In genomic region chr19:5530138-5530524, GRCm38 (mm10) we compare ENCODE assay signal across 12 mouse cellular contexts. TPM values are rescaled to one million over a fixed set of nuclear protein-coding genes. Genes with fewer than 3 reads are reported as not detected.
DNase-seq lines count a peak whose midpoint lies in the region; ATAC-seq and TF ChIP-seq lines count a peak whose summit lies in the region.
"Had no signal": no experiment of that assay in that cellular context is flagged by ENCODE, and none has a peak within 500 bp of the region (broad histone marks: within the 10 kb centered on the region; RNA-seq: fewer than 3 reads in every experiment).

No protein-coding gene starts in this region.

- peaks cover 14% of the 10 kb centered on the region for H3K4me1 ChIP-seq in forebrain, embryonic 13.5 days
- peaks cover 11% of the 10 kb centered on the region for H3K4me1 ChIP-seq in forebrain, embryonic 16.5 days (replicated peaks; ENCODE audit: control insufficient read depth, insufficient read depth, low read length)
- H3K4me1 ChIP-seq in kidney, embryonic 16.5 days (ENCODE audit: insufficient read depth, low read length): peaks cover 18% of the 10 kb centered on the region
- peaks cover 5% of the 10 kb centered on the region for H3K4me1 ChIP-seq in midbrain, embryonic 14.5 days (ENCODE audit: control insufficient read depth, insufficient read depth, low read length)

- no peaks in the 10 kb centered on the region for H3K9me3 ChIP-seq in forebrain, embryonic 13.5 days (replicated peaks)
- no peaks in the 10 kb centered on the region for H3K9me3 ChIP-seq in forebrain, embryonic 16.5 days (ENCODE audit: control insufficient read depth, low read length)
- no peaks in the 10 kb centered on the region for H3K9me3 ChIP-seq in kidney, embryonic 16.5 days (ENCODE audit: low read length)
- no peaks in the 10 kb centered on the region for H3K9me3 ChIP-seq in midbrain, embryonic 14.5 days (ENCODE audit: control insufficient read depth, low read length)
- H3K9me3 ChIP-seq: heart, embryonic 12.5 days; neural tube, embryonic 13.5 days had no signal

- H3K27me3 ChIP-seq in forebrain, embryonic 13.5 days: peaks cover 10% of the 10 kb centered on the region; the same call in 1 of the 2 replicates
- no peaks in the 10 kb centered on the region for H3K27me3 ChIP-seq in forebrain, embryonic 16.5 days (replicated peaks; ENCODE audit: control insufficient read depth, insufficient read depth, low read length)
- H3K27me3 ChIP-seq in kidney, embryonic 16.5 days (ENCODE audit: insufficient read depth, low read length): no peaks in the 10 kb centered on the region
- no peaks in the 10 kb centered on the region for H3K27me3 ChIP-seq in midbrain, embryonic 14.5 days (ENCODE audit: control insufficient read depth, insufficient read depth, low read length)

- peak overlapping the region; percentile 43; the same call in 1 of the 2 replicates for H3K4me2 ChIP-seq in forebrain, embryonic 13.5 days
- H3K4me2 ChIP-seq in forebrain, embryonic 16.5 days (ENCODE audit: low read length): no peak overlapping the region
- peak overlapping the region; percentile 52 for H3K4me2 ChIP-seq in kidney, embryonic 16.5 days (replicated peaks; ENCODE audit: low read depth, low read length)
- peak overlapping the region; percentile 15; the same call in 1 of the 2 replicates for H3K4me2 ChIP-seq in midbrain, embryonic 14.5 days (ENCODE audit: low read length)

- H3K4me3 ChIP-seq in forebrain, embryonic 13.5 days: no peak overlapping the region
- no peak overlapping the region for H3K4me3 ChIP-seq in forebrain, embryonic 16.5 days (replicated peaks; ENCODE audit: low read length)
- no peak overlapping the region for H3K4me3 ChIP-seq in kidney, embryonic 16.5 days (ENCODE audit: low read length)
- H3K4me3 ChIP-seq in midbrain, embryonic 14.5 days (replicated peaks; ENCODE audit: low read depth, low read length): no peak overlapping the region
- H3K4me3 ChIP-seq: neural tube, embryonic 13.5 days had no signal

- no peak overlapping the region; the same call in 1 of the 2 replicates for H3K9ac ChIP-seq in forebrain, embryonic 13.5 days
- no peak overlapping the region for H3K9ac ChIP-seq in forebrain, embryonic 16.5 days (replicated peaks; ENCODE audit: low read depth, low read length)
- no peak overlapping the region; the same call in 1 of the 2 replicates for H3K9ac ChIP-seq in kidney, embryonic 16.5 days (replicated peaks; ENCODE audit: low read length)
- H3K9ac ChIP-seq in midbrain, embryonic 14.5 days (replicated peaks; ENCODE audit: low read length): no peak overlapping the region
- H3K9ac ChIP-seq: neural tube, embryonic 13.5 days had no signal

- 8% methylated on average over 7 of the region's 7 CpGs for WGBS in forebrain, embryonic 13.5 days
- WGBS in forebrain, embryonic 16.5 days: 11% methylated on average over 7 of the region's 7 CpGs
- 54% methylated on average over 7 of the region's 7 CpGs for WGBS in kidney, embryonic 16.5 days
- 9% methylated on average over 7 of the region's 7 CpGs for WGBS in midbrain, embryonic 14.5 days

- ATAC-seq in forebrain, embryonic 13.5 days: no peak
- no peak for ATAC-seq in forebrain, embryonic 16.5 days
- 0 out of 2 replicates have a peak, but pooled peaks have one; percentile 10 for ATAC-seq in kidney, embryonic 16.5 days (ENCODE audit: low FRiP score, low TSS enrichment)
- ATAC-seq in midbrain, embryonic 14.5 days (ENCODE audit: low FRiP score, low TSS enrichment): no peak

- H3K36me3 ChIP-seq in forebrain, embryonic 13.5 days (ENCODE audit: poor library complexity, severe bottlenecking): no peaks in the 10 kb centered on the region
- H3K36me3 ChIP-seq in forebrain, embryonic 16.5 days (ENCODE audit: control insufficient read depth, insufficient read depth): no peaks in the 10 kb centered on the region
- no peaks in the 10 kb centered on the region for H3K36me3 ChIP-seq in kidney, embryonic 16.5 days (ENCODE audit: insufficient read depth, low read length)
- no peaks in the 10 kb centered on the region for H3K36me3 ChIP-seq in midbrain, embryonic 14.5 days (ENCODE audit: control insufficient read depth, insufficient read depth, low read length)
- H3K36me3 ChIP-seq: heart, embryonic 12.5 days; neural tube, embryonic 13.5 days had no signal

- no peak for TF ChIP-seq POLR2A in brain, embryonic 14.5 days (IDR thresholded peaks at IDR 0.05; ENCODE audit: borderline replicate concordance, extremely low read depth, insufficient read depth, insufficient read length, poor library complexity, severe bottlenecking)

- TF ChIP-seq CTCF in brain, embryonic 14.5 days (IDR thresholded peaks at IDR 0.05; ENCODE audit: borderline replicate concordance, extremely low read depth, insufficient read depth, insufficient read length): no peak

- no peak overlapping the region for H3K27ac ChIP-seq in forebrain, embryonic 13.5 days
- no peak overlapping the region for H3K27ac ChIP-seq in forebrain, embryonic 16.5 days (ENCODE audit: low read length)
- peak overlapping the region; percentile 92 for H3K27ac ChIP-seq in kidney, embryonic 16.5 days (ENCODE audit: low read length)
- no peak overlapping the region for H3K27ac ChIP-seq in midbrain, embryonic 14.5 days (replicated peaks; ENCODE audit: low read depth, low read length)
- H3K27ac ChIP-seq: macrophage; neural tube, embryonic 13.5 days had no signal

- DNase-seq in kidney, postnatal 14 days: no peak
- peak; percentile 39 for DNase-seq in brain, embryonic 14.5 days (ENCODE audit: low read depth)
- DNase-seq in midbrain, embryonic 14.5 days: peak; percentile 28
- no peak for DNase-seq in urinary bladder, postnatal 14 days (ENCODE audit: low spot score)
- no peak for DNase-seq in thymus, postnatal 36 days

RNA-seq across cellular contexts. Expression of gene Snx32, which starts 19.8 kb away (rescaled TPM):
- polyA plus RNA-seq in forebrain, embryonic 13.5 days (2015; fragmentation: Nextera tagmentation; extraction: Ambion mirVana): 41.4 and 44.4 TPM in 2 replicates
- 76.1 and 87.8 TPM in 2 replicates for polyA plus RNA-seq in forebrain, embryonic 16.5 days (2015; fragmentation: Nextera tagmentation; extraction: Ambion mirVana)
- polyA plus RNA-seq in kidney, embryonic 16.5 days (2015; fragmentation: Nextera tagmentation; extraction: Ambion mirVana): 9.9 and 10.6 TPM in 2 replicates
- polyA plus RNA-seq in brain, embryonic 14.5 days (2012; rRNA removed): 92.3 and 123 TPM in 2 replicates
- 89.8 and 98.4 TPM in 2 replicates for polyA plus RNA-seq in midbrain, embryonic 14.5 days (2014; fragmentation: Nextera tagmentation; extraction: Ambion mirVana)

RNA-seq across cellular contexts. Expression of gene 1700020D05Rik, which starts 26.5 kb away (rescaled TPM):
- polyA plus RNA-seq in forebrain, embryonic 13.5 days (2015; fragmentation: Nextera tagmentation; extraction: Ambion mirVana): 0.23 and 0.27 TPM in 2 replicates
- 0.32 and 0.70 TPM in 2 replicates for polyA plus RNA-seq in forebrain, embryonic 16.5 days (2015; fragmentation: Nextera tagmentation; extraction: Ambion mirVana)
- not detected in 2 replicates for polyA plus RNA-seq in kidney, embryonic 16.5 days (2015; fragmentation: Nextera tagmentation; extraction: Ambion mirVana)
- polyA plus RNA-seq in brain, embryonic 14.5 days (2012; rRNA removed): 2.5 and 4.7 TPM in 2 replicates
- 0.36 TPM in 2 replicates for polyA plus RNA-seq in midbrain, embryonic 14.5 days (2014; fragmentation: Nextera tagmentation; extraction: Ambion mirVana)
- polyA plus RNA-seq: neural tube, embryonic 13.5 days had no signal

RNA-seq across cellular contexts. Expression of gene Ovol1, which starts 30.3 kb away (rescaled TPM):
- 0.06 TPM in 1 of 2 replicates, not detected in the other for polyA plus RNA-seq in forebrain, embryonic 13.5 days (2015; fragmentation: Nextera tagmentation; extraction: Ambion mirVana)
- 0.08 and 0.09 TPM in 2 replicates for polyA plus RNA-seq in forebrain, embryonic 16.5 days (2015; fragmentation: Nextera tagmentation; extraction: Ambion mirVana)
- polyA plus RNA-seq in kidney, embryonic 16.5 days (2015; fragmentation: Nextera tagmentation; extraction: Ambion mirVana): 17.2 and 18.9 TPM in 2 replicates
- 0.31 and 0.42 TPM in 2 replicates for polyA plus RNA-seq in brain, embryonic 14.5 days (2012; rRNA removed)
- polyA plus RNA-seq in midbrain, embryonic 14.5 days (2014; fragmentation: Nextera tagmentation; extraction: Ambion mirVana): not detected in 2 replicates
- polyA plus RNA-seq: activated CD4-positive, CD25-positive, alpha-beta regulatory T cell, adult 4 months; heart, embryonic 12.5 days; neural tube, embryonic 13.5 days had no signal

RNA-seq across cellular contexts. Expression of gene Ap5b1, which starts 37.7 kb away (rescaled TPM):
- polyA plus RNA-seq in forebrain, embryonic 13.5 days (2015; fragmentation: Nextera tagmentation; extraction: Ambion mirVana): 1.4 and 1.7 TPM in 2 replicates
- polyA plus RNA-seq in forebrain, embryonic 16.5 days (2015; fragmentation: Nextera tagmentation; extraction: Ambion mirVana): 1.9 and 2.0 TPM in 2 replicates
- 10.9 and 11.5 TPM in 2 replicates for polyA plus RNA-seq in kidney, embryonic 16.5 days (2015; fragmentation: Nextera tagmentation; extraction: Ambion mirVana)
- polyA plus RNA-seq in brain, embryonic 14.5 days (2012; rRNA removed): 2.6 and 4.5 TPM in 2 replicates
- 1.6 and 2.8 TPM in 2 replicates for polyA plus RNA-seq in midbrain, embryonic 14.5 days (2014; fragmentation: Nextera tagmentation; extraction: Ambion mirVana)

RNA-seq across cellular contexts. Expression of gene Cfl1, which starts 39.9 kb away (rescaled TPM):
- 3,452 and 3,520 TPM in 2 replicates for polyA plus RNA-seq in forebrain, embryonic 13.5 days (2015; fragmentation: Nextera tagmentation; extraction: Ambion mirVana)
- 3,630 and 3,701 TPM in 2 replicates for polyA plus RNA-seq in forebrain, embryonic 16.5 days (2015; fragmentation: Nextera tagmentation; extraction: Ambion mirVana)
- polyA plus RNA-seq in kidney, embryonic 16.5 days (2015; fragmentation: Nextera tagmentation; extraction: Ambion mirVana): 2,772 and 2,914 TPM in 2 replicates
- polyA plus RNA-seq in brain, embryonic 14.5 days (2012; rRNA removed): 1,637 and 1,665 TPM in 2 replicates
- polyA plus RNA-seq in midbrain, embryonic 14.5 days (2014; fragmentation: Nextera tagmentation; extraction: Ambion mirVana): 4,021 and 4,124 TPM in 2 replicates

Comparison
In these comparisons a context has a peak if more than half of its experiments do, and no peak if none do; other contexts are left out.
1. DNase-seq: peak in brain, embryonic 14.5 days (single experiment) and midbrain, embryonic 14.5 days (single experiment); none in kidney, postnatal 14 days (single experiment), urinary bladder, postnatal 14 days (single experiment) and thymus, postnatal 36 days (0 of 2).
2. RNA of gene Ovol1, which starts 30.3 kb away (polyA plus RNA-seq): 17.2 to 18.9 TPM in kidney, embryonic 16.5 days; 0.31 to 0.42 TPM in brain, embryonic 14.5 days, 0.08 to 0.09 TPM in forebrain, embryonic 16.5 days, 0.06 TPM in forebrain, embryonic 13.5 days and not detected in midbrain, embryonic 14.5 days; every median in the first group is over 10 times any median in the second.